Mouse (Mus musculus) hindbrain, embryonic 14.5 days (tissue): ENCODE data around the gene Tcf7l1. TPM values are rescaled to one million over a fixed set of nuclear protein-coding genes. Genes with fewer than 3 reads are reported as not detected.

Experiments used
- ATAC-seq: fragments of 200-750 bp; cut with Nextera tagmentation; 2 replicates; pipeline ENCODE4 v1.8.0; 2017; ENCODE audit warnings: moderate number of reproducible peaks, mild to moderate bottlenecking, moderate TSS enrichment, moderate library complexity; ENCODE audit not compliant: low FRiP score
- DNase-seq: peaks from one replicate; pipeline ENCODE4 v3.0.0-alpha.2; 2015; ENCODE audit warnings: low spot score
- H3K27ac ChIP-seq: fragments of 300-500 bp; sonication (generic); 2 replicates; pipeline ENCODE4 v1.5.1; 2014; ENCODE audit warnings: mild to moderate bottlenecking, moderate library complexity
- H3K27me3 ChIP-seq: fragments of 300-500 bp; sonication (generic); 2 replicates; pipeline ENCODE4 v1.6.1; 2014; ENCODE audit warnings: mild to moderate bottlenecking, low read length, mixed read lengths; ENCODE audit not compliant: control insufficient read depth, insufficient read depth
- H3K36me3 ChIP-seq: fragments of 300-500 bp; sonication (generic); replicated peaks from 2 replicates; pipeline ENCODE4 v1.6.1; 2014; ENCODE audit not compliant: control insufficient read depth, insufficient read depth
- H3K4me1 ChIP-seq: fragments of 300-500 bp; sonication (generic); replicated peaks from 2 replicates; pipeline ENCODE4 v1.6.1; 2014; ENCODE audit warnings: antibody characterized with exemption, low read length, mixed read lengths; ENCODE audit not compliant: control insufficient read depth, insufficient read depth
- H3K4me2 ChIP-seq: fragments of 300-500 bp; sonication (generic); replicated peaks from 2 replicates; pipeline ENCODE4 v1.6.1; 2014; ENCODE audit warnings: mild to moderate bottlenecking, moderate library complexity
- H3K4me3 ChIP-seq: fragments of 300-500 bp; sonication (generic); replicated peaks from 2 replicates; pipeline ENCODE4 v1.5.1; 2014; ENCODE audit warnings: mild to moderate bottlenecking, low read length
- H3K9ac ChIP-seq: fragments of 300-500 bp; sonication (generic); 2 replicates; pipeline ENCODE4 v1.6.1; 2014
- H3K9me3 ChIP-seq: fragments of 300-500 bp; sonication (generic); 2 replicates; pipeline ENCODE4 v1.6.1; 2016; ENCODE audit warnings: low read length; ENCODE audit not compliant: control insufficient read depth
- WGBS: fragments of 180-500 bp; shearing (Covaris S2); extraction: QIAGEN DNeasy Blood & Tissue Kit; methylation state at CpG from one replicate; pipeline ENCODE4 v1.1.7; 2014; 5-methylcytosine and 5-hydroxymethylcytosine counted together
- polyA plus RNA-seq: library from polyadenylated mRNA; unstranded; fragments of >200 nt; fragmentation: Nextera tagmentation; extraction: Ambion mirVana; gene quantifications from 2 replicates; pipeline ENCODE4 v1.2.1, GENCODE M21; 2014

The Tcf7l1 gene
- polyA plus RNA-seq, 1 experiment from 2014 or later, result 7.3 TPM

- H3K4me3 ChIP-seq, result no peak overlapping the region
- ATAC-seq (no peak), DNase-seq (no peak)
- H3K27ac ChIP-seq, result no peak overlapping the region
- H3K9ac ChIP-seq, result no peak overlapping the region
- no peaks in the 10 kb centered on the region for H3K27me3 ChIP-seq
- H3K9me3 ChIP-seq, result no peaks in the 10 kb centered on the region
- no peak overlapping the region for H3K4me2 ChIP-seq
- peaks cover 3% of the 10 kb centered on the region; the same call in 1 of the 2 replicates for H3K4me1 ChIP-seq
- no peaks in the 10 kb centered on the region for H3K36me3 ChIP-seq
- WGBS, result 97% methylated on average over 5 of the region's 5 CpGs
Measured at GRCm38 (mm10) chr6:72698559-72698958, 90.5 kb downstream of the Tcf7l1 start.

- ATAC-seq (no peak), DNase-seq (no peak)
- no peaks in the 10 kb centered on the region for H3K9me3 ChIP-seq
- peaks cover 3% of the 10 kb centered on the region; the same call in 1 of the 2 replicates for H3K4me1 ChIP-seq
- H3K4me2 ChIP-seq, result no peak overlapping the region
- no peaks in the 10 kb centered on the region for H3K27me3 ChIP-seq
- no peak overlapping the region for H3K9ac ChIP-seq
- no peak overlapping the region for H3K4me3 ChIP-seq
- 39% methylated on average over 11 of the region's 11 CpGs for WGBS
- no peaks in the 10 kb centered on the region for H3K36me3 ChIP-seq
- no peak overlapping the region for H3K27ac ChIP-seq
Measured at GRCm38 (mm10) chr6:72696601-72697335, 92.3 kb downstream of the Tcf7l1 start.

DNA sequence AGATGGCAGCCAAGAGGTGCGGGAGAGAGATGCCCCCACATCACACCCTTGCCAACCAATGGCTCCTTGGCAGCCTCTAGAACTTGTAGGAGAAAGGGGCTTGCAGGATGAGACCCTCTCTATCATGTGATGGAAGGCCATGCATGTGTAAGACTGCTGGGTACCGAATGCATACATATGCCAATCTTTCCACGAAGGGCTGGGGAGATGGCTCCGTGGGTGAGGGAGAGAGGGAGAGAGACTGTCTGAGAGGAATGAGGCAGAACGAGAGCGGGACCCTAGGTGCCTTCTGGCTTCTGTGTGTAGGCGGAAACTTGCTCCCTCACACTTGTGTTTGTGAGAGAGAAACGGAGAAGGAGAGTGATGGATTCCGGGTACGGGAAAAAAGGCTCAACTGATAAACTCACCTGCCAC is 94.3 kb downstream of the Tcf7l1 start:
- Histone ChIP-seq H3K36me3 (no peaks in the 10 kb centered on the region), H3K9me3 (no peaks in the 10 kb centered on the region), H3K27ac (no peak overlapping the region), H3K4me2 (no peak overlapping the region), H3K4me3 (no peak overlapping the region), H3K4me1 (peaks cover 3% of the 10 kb centered on the region; the same call in 1 of the 2 replicates), H3K27me3 (no peaks in the 10 kb centered on the region), H3K9ac (no peak overlapping the region)
- no peak for ATAC-seq
- DNase-seq, result no peak
- WGBS, result 72% methylated on average over 10 of the region's 10 CpGs

GRCm38 (mm10) chr6:72694047-72694790 is 94.8 kb downstream of the Tcf7l1 start:
- H3K4me3 ChIP-seq, result no peak overlapping the region
- no peak overlapping the region for H3K4me2 ChIP-seq
- WGBS, result 69% methylated on average over 5 of the region's 5 CpGs
- no peaks in the 10 kb centered on the region for H3K4me1 ChIP-seq
- no peak overlapping the region for H3K27ac ChIP-seq
- ATAC-seq, result no peak
- no peaks in the 10 kb centered on the region for H3K9me3 ChIP-seq
- H3K36me3 ChIP-seq, result no peaks in the 10 kb centered on the region
- no peak overlapping the region for H3K9ac ChIP-seq
- no peaks in the 10 kb centered on the region for H3K27me3 ChIP-seq
- DNase-seq, result no peak

GRCm38 (mm10) chr6:72692469-72692868 is 96.6 kb downstream of the Tcf7l1 start:
- Histone ChIP-seq H3K27ac (no peak overlapping the region), H3K27me3 (no peaks in the 10 kb centered on the region), H3K4me2 (no peak overlapping the region), H3K9me3 (no peaks in the 10 kb centered on the region), H3K4me1 (no peaks in the 10 kb centered on the region), H3K4me3 (no peak overlapping the region), H3K9ac (no peak overlapping the region), H3K36me3 (no peaks in the 10 kb centered on the region)
- WGBS, result 82% methylated on average over 6 of the region's 6 CpGs
- DNase-seq (no peak), ATAC-seq (no peak)

- DNase-seq (no peak), ATAC-seq (no peak)
- H3K4me2 ChIP-seq, result no peak overlapping the region
- no peaks in the 10 kb centered on the region for H3K27me3 ChIP-seq
- H3K27ac ChIP-seq, result no peak overlapping the region
- H3K4me1 ChIP-seq, result no peaks in the 10 kb centered on the region
- no peak overlapping the region for H3K4me3 ChIP-seq
- 91% methylated on average over 9 of the region's 9 CpGs for WGBS
- H3K9ac ChIP-seq, result no peak overlapping the region
- H3K9me3 ChIP-seq, result no peaks in the 10 kb centered on the region
- no peaks in the 10 kb centered on the region for H3K36me3 ChIP-seq
Measured at GRCm38 (mm10) chr6:72691549-72691948, 97.5 kb downstream of the Tcf7l1 start.

DNA sequence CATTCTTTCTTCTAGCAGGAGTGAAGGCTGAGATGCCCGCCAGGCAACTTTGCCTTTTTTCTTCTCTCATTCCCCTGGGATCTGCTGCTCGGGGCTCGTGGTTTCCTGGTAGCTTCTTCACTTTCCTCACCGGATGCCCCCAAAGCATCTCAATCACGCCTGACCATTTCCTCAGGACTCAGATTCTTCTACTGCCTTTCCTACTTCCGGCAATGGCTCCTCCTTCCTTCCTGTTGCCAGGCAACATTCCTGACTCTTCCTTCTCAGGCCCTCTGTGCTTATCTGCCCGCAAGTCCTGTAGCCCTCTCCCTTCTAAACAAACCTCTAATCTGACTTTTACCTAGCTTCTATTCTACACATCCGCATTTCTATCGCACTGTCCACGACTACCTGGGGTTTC is 98.5 kb downstream of the Tcf7l1 start:
- Histone ChIP-seq H3K27me3 (no peaks in the 10 kb centered on the region), H3K9me3 (no peaks in the 10 kb centered on the region), H3K4me3 (no peak overlapping the region), H3K36me3 (no peaks in the 10 kb centered on the region), H3K4me2 (no peak overlapping the region), H3K27ac (no peak overlapping the region), H3K4me1 (no peaks in the 10 kb centered on the region), H3K9ac (no peak overlapping the region)
- 62% methylated on average over 10 of the region's 10 CpGs for WGBS
- ATAC-seq (no peak), DNase-seq (no peak)

GRCm38 (mm10) chr6:72690001-72690400 is 99.1 kb downstream of the Tcf7l1 start:
- H3K9ac ChIP-seq, result no peak overlapping the region
- 80% methylated on average over 8 of the region's 8 CpGs for WGBS
- no peaks in the 10 kb centered on the region for H3K9me3 ChIP-seq
- H3K36me3 ChIP-seq, result no peaks in the 10 kb centered on the region
- H3K4me1 ChIP-seq, result no peaks in the 10 kb centered on the region
- ATAC-seq (no peak), DNase-seq (no peak)
- H3K4me2 ChIP-seq, result no peak overlapping the region
- no peaks in the 10 kb centered on the region for H3K27me3 ChIP-seq
- no peak overlapping the region for H3K27ac ChIP-seq
- no peak overlapping the region for H3K4me3 ChIP-seq

- no peaks in the 10 kb centered on the region for H3K4me1 ChIP-seq
- H3K9me3 ChIP-seq, result no peaks in the 10 kb centered on the region
- ATAC-seq (no peak), DNase-seq (no peak)
- H3K27ac ChIP-seq, result no peak overlapping the region
- H3K36me3 ChIP-seq, result no peaks in the 10 kb centered on the region
- 90% methylated on average over 5 of the region's 5 CpGs for WGBS
- no peak overlapping the region for H3K4me2 ChIP-seq
- no peaks in the 10 kb centered on the region for H3K27me3 ChIP-seq
- no peak overlapping the region for H3K4me3 ChIP-seq
- no peak overlapping the region for H3K9ac ChIP-seq
Measured at GRCm38 (mm10) chr6:72689046-72689445, 100.0 kb downstream of the Tcf7l1 start.
